Mouse (Mus musculus): Measurements from ENCODE around the gene Zfp74.

GRCm38 (mm10) chr7:29970686-29971085, 16.8 kb upstream of the Zfp74 start:
- no peak for TF ChIP-seq POLR2A (IDR thresholded peaks at IDR 0.05; ENCODE audit: insufficient read depth, low read depth, low read length)
- no peak for TF ChIP-seq CTCF (IDR thresholded peaks at IDR 0.05; ENCODE audit: insufficient read depth, low read depth, low read length)
